Mouse (Mus musculus) CH12.LX (cell line): Measurements from ENCODE around the gene Arhgap18. TPM values are rescaled to one million over a fixed set of nuclear protein-coding genes. Genes with fewer than 3 reads are reported as not detected.

Experiments
- DNase-seq: peaks from one replicate; pipeline ENCODE4 v3.0.0-alpha.2; 2013; ENCODE audit errors: extremely low read depth
- H3K27ac ChIP-seq: 2 replicates; pipeline ENCODE4 v1.5.1; 2012; ENCODE audit warnings: low read depth, mild to moderate bottlenecking, control low read depth, moderate library complexity; ENCODE audit not compliant: insufficient read depth
- H3K27me3 ChIP-seq: replicated peaks from 2 replicates; pipeline ENCODE3; 2012; ENCODE audit warnings: inconsistent platforms
- H3K36me3 ChIP-seq, 2 experiments: replicated peaks in 1 of 2; 2 replicates each; pipeline versions ENCODE3 to v1.6.1; 2012; ENCODE audit warnings: inconsistent platforms in 1 of 2, low read length in 1 of 2, mild to moderate bottlenecking in 1 of 2, mixed read lengths in 1 of 2, moderate library complexity in 1 of 2; ENCODE audit not compliant: control insufficient read depth in 1 of 2, insufficient read depth in 1 of 2
- H3K4me1 ChIP-seq, 2 experiments: 2 replicates each; pipeline ENCODE4 v1.6.1; 2012; ENCODE audit warnings: inconsistent platforms in 1 of 2, moderate library complexity in 1 of 2; ENCODE audit not compliant: insufficient read depth in 2 of 2, control insufficient read depth in 1 of 2
- H3K4me2 ChIP-seq: 2 replicates; pipeline ENCODE4 v1.6.1; 2012; ENCODE audit warnings: low read depth, mild to moderate bottlenecking, control low read depth; ENCODE audit not compliant: poor library complexity, insufficient read depth, severe bottlenecking
- H3K4me3 ChIP-seq, 3 experiments: fragments of 150-350 bp in 1 of 3; sonication (generic) in 1 of 3; replicated peaks in 1 of 3; 2 replicates each; pipeline versions ENCODE3 to v1.5.1; 2011 to 2012; ENCODE audit warnings: low read depth in 2 of 3, low read length in 2 of 3, mild to moderate bottlenecking in 2 of 3, moderate library complexity in 2 of 3, control low read depth in 1 of 3, improper control_type of control experiment in 1 of 3, inconsistent platforms in 1 of 3, mixed read lengths in 1 of 3; ENCODE audit not compliant: poor library complexity in 1 of 3
- H3K79me2 ChIP-seq: replicated peaks from 2 replicates; pipeline ENCODE4 v1.6.1; 2012; ENCODE audit warnings: mild to moderate bottlenecking, moderate library complexity; ENCODE audit not compliant: control insufficient read depth, poor library complexity, insufficient read depth, severe bottlenecking; ENCODE audit errors: extremely low read depth
- H3K9ac ChIP-seq: 2 replicates; pipeline ENCODE4 v1.6.1; 2012; ENCODE audit warnings: low read depth, mild to moderate bottlenecking, control low read depth, moderate library complexity; ENCODE audit not compliant: insufficient read depth
- H3K9me3 ChIP-seq: replicated peaks from 2 replicates; pipeline ENCODE3; 2012; ENCODE audit warnings: low read length, inconsistent platforms, mixed read lengths
- BHLHE40 ChIP-seq: IDR thresholded peaks from 2 replicates; pipeline ENCODE4 v1.6.1; 2011; ENCODE audit warnings: mild to moderate bottlenecking, low read depth, low read length, improper control_type of control experiment
- CHD1 ChIP-seq: IDR thresholded peaks from 2 replicates; pipeline ENCODE4 v1.6.1; 2012; ENCODE audit warnings: low read depth, low read length, improper control_type of control experiment, inconsistent platforms
- CHD2 ChIP-seq: IDR thresholded peaks from 2 replicates; pipeline ENCODE4 v1.6.1; 2011; ENCODE audit warnings: low read length, improper control_type of control experiment
- CTCF ChIP-seq, 2 experiments: IDR thresholded peaks in 1 of 2; conservative IDR thresholded peaks in 1 of 2; 2 replicates each; pipeline ENCODE4 v1.5.1; 2011 to 2012; ENCODE audit warnings: low read depth in 2 of 2, low read length in 2 of 2, improper control_type of control experiment in 1 of 2, inconsistent platforms in 1 of 2, mild to moderate bottlenecking in 1 of 2, moderate library complexity in 1 of 2
- ELF1 ChIP-seq: IDR thresholded peaks from 2 replicates; pipeline ENCODE4 v1.6.1; 2014; ENCODE audit warnings: low read depth, mild to moderate bottlenecking, inconsistent platforms, low read length, improper control_type of control experiment
- GABPA ChIP-seq: IDR thresholded peaks from 2 replicates; pipeline ENCODE4 v1.6.1; 2012; ENCODE audit warnings: low read depth, low read length, improper control_type of control experiment, inconsistent platforms; ENCODE audit not compliant: insufficient replicate concordance
- IRF4 ChIP-seq: IDR thresholded peaks from 2 replicates; pipeline ENCODE4 v1.6.1; 2014; ENCODE audit warnings: low read depth, mild to moderate bottlenecking, inconsistent platforms, low read length, improper control_type of control experiment
- JUND ChIP-seq: conservative IDR thresholded peaks from 2 replicates; pipeline ENCODE4 v1.6.1; 2011; ENCODE audit warnings: low read depth, low read length, improper control_type of control experiment
- MAFK ChIP-seq: IDR thresholded peaks from 2 replicates; pipeline ENCODE4 v1.6.1; 2011; ENCODE audit warnings: low read length, improper control_type of control experiment; ENCODE audit not compliant: insufficient replicate concordance
- MAX ChIP-seq: IDR thresholded peaks from 2 replicates; pipeline ENCODE4 v1.6.1; 2011; ENCODE audit warnings: low read length, improper control_type of control experiment
- MAZ ChIP-seq: IDR thresholded peaks from 2 replicates; pipeline ENCODE4 v1.6.1; 2012; ENCODE audit warnings: low read depth, mild to moderate bottlenecking, inconsistent platforms, low read length, improper control_type of control experiment, moderate library complexity
- MEF2A ChIP-seq: IDR thresholded peaks from 2 replicates; pipeline ENCODE4 v1.6.1; 2014; ENCODE audit warnings: low read depth, mild to moderate bottlenecking, inconsistent platforms, low read length, improper control_type of control experiment, borderline replicate concordance
- MYC ChIP-seq: IDR thresholded peaks from 2 replicates; pipeline ENCODE4 v1.6.1; 2011; ENCODE audit warnings: low read depth, mild to moderate bottlenecking, improper control_type of control experiment, low read length
- NELFE ChIP-seq: IDR thresholded peaks from 2 replicates; pipeline ENCODE4 v1.6.1; 2011; ENCODE audit warnings: low read depth, low read length, improper control_type of control experiment
- PAX5 ChIP-seq: IDR thresholded peaks from 2 replicates; pipeline ENCODE4 v1.6.1; 2012; ENCODE audit warnings: low read length, inconsistent platforms, mixed read lengths
- POLR2A ChIP-seq: IDR thresholded peaks from 2 replicates; pipeline ENCODE4 v1.6.1; 2011; ENCODE audit warnings: low read depth, mild to moderate bottlenecking, improper control_type of control experiment, low read length
- POLR2AphosphoS2 ChIP-seq: IDR thresholded peaks from 2 replicates; pipeline ENCODE4 v1.6.1; 2011; ENCODE audit warnings: low read depth, low read length, improper control_type of control experiment
- RAD21 ChIP-seq: IDR thresholded peaks from 2 replicates; pipeline ENCODE4 v1.6.1; 2011; ENCODE audit warnings: low read depth, mild to moderate bottlenecking, low read length, improper control_type of control experiment, moderate library complexity
- TCF12 ChIP-seq: IDR thresholded peaks from 2 replicates; pipeline ENCODE4 v1.6.1; 2014; ENCODE audit warnings: low read depth, mild to moderate bottlenecking, inconsistent platforms, low read length, improper control_type of control experiment
- UBTF ChIP-seq: IDR thresholded peaks from 2 replicates; pipeline ENCODE4 v1.6.1; 2012; ENCODE audit warnings: low read depth, mild to moderate bottlenecking, inconsistent platforms, low read length, improper control_type of control experiment, moderate library complexity
- USF1 ChIP-seq: IDR thresholded peaks from 2 replicates; pipeline ENCODE4 v1.6.1; 2014; ENCODE audit warnings: low read depth, mild to moderate bottlenecking, inconsistent platforms, low read length, improper control_type of control experiment
- ZC3H11A ChIP-seq: IDR thresholded peaks from 2 replicates; pipeline ENCODE4 v1.6.1; 2012; ENCODE audit warnings: low read depth, mild to moderate bottlenecking, inconsistent platforms, low read length, improper control_type of control experiment
- dilution Hi-C: fragments of 300-500 bp; cut with MboI; formaldehyde crosslinking; loops from 2 replicates; pipeline ENCODE4 v1.14.3; 2020; ENCODE audit warnings: low sequenced_read_pairs; ENCODE audit not compliant: extremely low pct_unique_long_range_greater_than_20kb, extremely low pct_ligation_motif_present
- in situ Hi-C: fragments of 300-500 bp; cut with MboI; formaldehyde crosslinking; loops from 3 replicates; pipeline ENCODE4 v1.14.3; 2019; ENCODE audit warnings: low sequenced_read_pairs, low pct_ligation_motif_present, low pct_unique_long_range_greater_than_20kb, mixed read lengths
- polyA plus RNA-seq: library from polyadenylated mRNA; unstranded; fragments of >175 nt; gene quantifications from 2 replicates; pipeline ENCODE4 v1.2.1, GENCODE M21; 2012; ENCODE audit warnings: low read depth; ENCODE audit not compliant: insufficient read length
- total RNA-seq, 2 experiments: library from RNA; depleted of rRNA; stranded (reverse); fragments of 300-350 nt in 1 of 2; fragments of >200 nt in 1 of 2; gene quantifications; 2 replicates each; pipeline ENCODE4 v1.2.3; 2012 to 2014

The Arhgap18 gene
- total and polyA plus RNA-seq, 3 experiments, result 3.3 to 4.2 (median 3.3) TPM

DNA sequence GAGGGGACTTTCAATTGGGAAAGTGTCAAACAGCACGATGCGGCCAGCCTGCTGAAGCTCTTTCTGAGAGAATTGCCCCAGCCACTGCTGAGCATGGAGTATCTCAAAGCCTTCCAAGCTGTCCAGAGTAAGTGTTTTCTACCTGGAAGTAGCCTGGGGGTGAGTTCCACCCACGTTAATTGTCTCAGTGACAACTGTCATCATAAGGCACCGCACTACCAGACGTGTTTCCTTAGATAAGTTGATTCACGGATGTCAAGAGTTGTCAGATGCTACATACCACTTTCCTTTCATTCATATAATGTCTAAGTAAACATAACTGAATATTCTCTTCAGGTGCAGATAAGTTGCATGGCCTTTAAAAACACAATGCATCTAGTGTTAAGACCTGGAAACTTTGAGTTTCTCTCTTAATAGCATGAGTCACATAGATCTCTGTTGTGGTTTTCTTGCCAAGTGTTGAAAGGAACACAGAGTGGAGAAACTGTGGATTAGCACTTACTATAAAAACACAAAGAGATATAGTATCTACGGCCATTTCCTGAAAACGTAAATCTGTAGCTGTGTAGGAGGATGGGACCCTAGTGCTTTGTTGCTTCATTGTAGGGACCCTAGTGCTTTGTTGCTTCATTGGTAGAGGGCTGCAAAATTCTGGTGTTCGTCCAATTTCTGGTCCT is 125.8 kb downstream of the Arhgap18 start:
- dilution Hi-C loops (no loop called here), in situ Hi-C loops (loop anchor here (25.0 kb wide), 2 partner anchors 392 to 517 kb away; no protein-coding TSS in a partner anchor)
- Histone ChIP-seq H3K4me1 (no peaks in the 10 kb centered on the region), H3K27ac (no peak overlapping the region), H3K36me3 (no peaks in the 10 kb centered on the region)
- DNase-seq, result no peak
- TF ChIP-seq POLR2AphosphoS2 (no peak), USF1 (no peak), IRF4 (no peak)
- TF ChIP-seq, all 38 proteins: peak for 0
- no peaks in the 10 kb centered on the region for H3K79me2 ChIP-seq
- H3K9ac ChIP-seq, result no peak overlapping the region
- H3K27me3 ChIP-seq, result no peaks in the 10 kb centered on the region
- H3K9me3 ChIP-seq, result no peaks in the 10 kb centered on the region
- no peak overlapping the region for H3K4me2 ChIP-seq
- H3K4me3 ChIP-seq, result no peak overlapping the region

GRCm38 (mm10) chr10:26884949-26885348 is 131.7 kb downstream of the Arhgap18 start:
- Histone ChIP-seq H3K27ac (no peak overlapping the region), H3K9ac (no peak overlapping the region), H3K4me3 (no peak overlapping the region), H3K9me3 (no peaks in the 10 kb centered on the region), H3K4me2 (no peak overlapping the region), H3K79me2 (no peaks in the 10 kb centered on the region), H3K27me3 (no peaks in the 10 kb centered on the region), H3K4me1 (peaks cover 1 to 2% of the 10 kb centered on the region in 2 experiments; a peak in 2 of 4 replicates), H3K36me3 (no peaks in the 10 kb centered on the region)
- no peak for DNase-seq
- in situ Hi-C loops, result loop anchor here (10.0 to 25.0 kb wide), 3 partner anchors 130 to 523 kb away; partner anchors contain the start of gene Arhgap18
- no peak for TF ChIP-seq POLR2A
- TF ChIP-seq JUND, result no peak
- TF ChIP-seq CTCF (conservative IDR thresholded peaks at IDR 0.05 in 1 of 2, IDR thresholded peaks at IDR 0.05 in 1 of 2; ENCODE audit: low read depth in 2 of 2, low read length in 2 of 2), result no peak
- TF ChIP-seq NELFE, result no peak
- TF ChIP-seq POLR2AphosphoS2, result no peak
- no peak for TF ChIP-seq MAZ
- TF ChIP-seq CHD2, result no peak
- no peak for TF ChIP-seq USF1
- no peak for TF ChIP-seq MEF2A
- no peak for TF ChIP-seq ZC3H11A
- TF ChIP-seq, all 38 proteins: peak for 0
- dilution Hi-C loops, result no loop called here

GRCm38 (mm10) chr10:26889226-26889625 is 136.0 kb downstream of the Arhgap18 start:
- H3K9ac ChIP-seq, result no peak overlapping the region
- in situ Hi-C loops, result loop anchor here (10.0 to 25.0 kb wide), 3 partner anchors 134 to 527 kb away; partner anchors contain the start of gene Arhgap18
- no peaks in the 10 kb centered on the region for H3K79me2 ChIP-seq
- no peak for DNase-seq
- H3K4me1 ChIP-seq, result peaks cover 2 to 4% of the 10 kb centered on the region in 2 experiments; a peak in 3 of 4 replicates
- dilution Hi-C loops, result no loop called here
- no peak overlapping the region for H3K4me3 ChIP-seq
- no peaks in the 10 kb centered on the region for H3K9me3 ChIP-seq
- no peak overlapping the region for H3K27ac ChIP-seq
- H3K27me3 ChIP-seq, result no peaks in the 10 kb centered on the region
- no peaks in the 10 kb centered on the region for H3K36me3 ChIP-seq
- H3K4me2 ChIP-seq, result no peak overlapping the region
- no peak for TF ChIP-seq CHD1
- TF ChIP-seq RAD21, result no peak
- no peak for TF ChIP-seq GABPA
- no peak for TF ChIP-seq PAX5
- no peak for TF ChIP-seq ELF1
- no peak for TF ChIP-seq MAX
- TF ChIP-seq ZC3H11A, result no peak
- no peak for TF ChIP-seq BHLHE40
- TF ChIP-seq UBTF, result no peak
- TF ChIP-seq NELFE, result no peak
- no peak for TF ChIP-seq USF1
- TF ChIP-seq MAFK, result no peak
- no peak for TF ChIP-seq POLR2A
- TF ChIP-seq MYC, result no peak
- no peak for TF ChIP-seq TCF12
- TF ChIP-seq, all 38 proteins: peak for 0
